In genomic region chr9:62876966-62877616, GRCm38 (mm10) we compare ENCODE assay signal across 17 mouse cellular contexts. TPM values are rescaled to one million over a fixed set of nuclear protein-coding genes. Genes with fewer than 3 reads are reported as not detected.
DNase-seq lines count a peak whose midpoint lies in the region; ATAC-seq lines count a peak whose summit lies in the region.
"Had no signal": no experiment of that assay in that cellular context is flagged by ENCODE, and none has a peak within 500 bp of the region (broad histone marks: within the 10 kb centered on the region; RNA-seq: fewer than 3 reads in every experiment).

No protein-coding gene starts in this region.

- no peaks in the 10 kb centered on the region for H3K9me3 ChIP-seq in liver, embryonic 11.5 days (ENCODE audit: control insufficient read depth, low read length)
- H3K9me3 ChIP-seq: embryonic facial prominence, embryonic 12.5 days; forebrain, embryonic 15.5 days; hindbrain, embryonic 12.5 days had no signal

- H3K27me3 ChIP-seq in liver, embryonic 11.5 days (replicated peaks; ENCODE audit: control insufficient read depth, insufficient read depth, low read length): no peaks in the 10 kb centered on the region
- H3K27me3 ChIP-seq: embryonic facial prominence, embryonic 12.5 days; forebrain, embryonic 15.5 days; hindbrain, embryonic 12.5 days had no signal

- 0 out of 2 replicates have a peak, but pooled peaks have one; percentile 47 for ATAC-seq in liver, embryonic 11.5 days (replicated peaks; ENCODE audit: low FRiP score)
- peak; percentile 93 for ATAC-seq in megakaryocyte progenitor cell, adult 5-6 weeks (replicated peaks; ENCODE audit: poor library complexity)
- ATAC-seq: forebrain, embryonic 15.5 days; hindbrain, embryonic 16.5 days; inflammation-experienced regulatory T-cells, adult 6 months had no signal

- peaks cover 9% of the 10 kb centered on the region; the same call in 1 of the 2 replicates for H3K4me1 ChIP-seq in liver, embryonic 11.5 days (replicated peaks; ENCODE audit: control insufficient read depth, insufficient read depth, low read length)
- H3K4me1 ChIP-seq: embryonic facial prominence, embryonic 12.5 days; forebrain, embryonic 15.5 days; hindbrain, embryonic 12.5 days had no signal

- no peak overlapping the region for H3K9ac ChIP-seq in liver, embryonic 11.5 days (ENCODE audit: low read depth, low read length)
- H3K9ac ChIP-seq: embryonic facial prominence, embryonic 12.5 days; forebrain, embryonic 15.5 days; hindbrain, embryonic 12.5 days had no signal

- no peak overlapping the region for H3K27ac ChIP-seq in liver, embryonic 11.5 days (ENCODE audit: low read depth, low read length)
- H3K27ac ChIP-seq: embryonic facial prominence, embryonic 12.5 days; forebrain, embryonic 15.5 days; hindbrain, embryonic 12.5 days had no signal

- H3K4me3 ChIP-seq in liver, embryonic 11.5 days (ENCODE audit: low read depth, low read length): no peak overlapping the region
- H3K4me3 ChIP-seq: embryonic facial prominence, embryonic 12.5 days; forebrain, embryonic 15.5 days; hindbrain, embryonic 12.5 days had no signal

- WGBS in liver, embryonic 11.5 days: 68% methylated on average over 7 of the region's 7 CpGs

- H3K4me2 ChIP-seq in liver, embryonic 11.5 days: no peak overlapping the region
- H3K4me2 ChIP-seq: embryonic facial prominence, embryonic 12.5 days; forebrain, embryonic 15.5 days; hindbrain, embryonic 12.5 days had no signal

- DNase-seq in liver, embryonic 11.5 days (ENCODE audit: low spot score): no peak
- no peak for DNase-seq in liver
- peak; percentile 15 for DNase-seq in c-Kit-positive CD71-positive TER-119-negative erythroid progenitor cells, embryonic 14.5 days (ENCODE audit: low read depth)
- no peak for DNase-seq in B cell, adult 2 months
- DNase-seq in gastrocnemius, postnatal 10 days: no peak
- DNase-seq: adrenal gland, adult 2 months; adrenal gland, postnatal 25 days; cerebellum, adult 2 months; cerebellum, postnatal 14 days; heart, postnatal 10 days; heart, postnatal 4 days had no signal

- peaks cover 4% of the 10 kb centered on the region; the same call in 1 of the 2 replicates for H3K36me3 ChIP-seq in liver, embryonic 11.5 days (ENCODE audit: control insufficient read depth, insufficient read depth, low read length)

RNA-seq across cellular contexts. Expression of gene Calml4, which starts 19.2 kb away (rescaled TPM):
- 1.8 and 2.6 TPM in 2 replicates for polyA plus RNA-seq in liver, embryonic 11.5 days (2014; fragmentation: Nextera tagmentation; extraction: Ambion mirVana)
- total RNA-seq in megakaryocyte progenitor cell, adult 5-6 weeks (2015): 1.4 and 2.1 TPM in 2 replicates
- total RNA-seq in megakaryocyte progenitor cell, adult 5-6 weeks (2017): 1.6 and 2.8 TPM in 2 replicates
- total RNA-seq in gastrocnemius, postnatal 10 days (2021): 1 to 10 TPM; 7.1 TPM

RNA-seq across cellular contexts. Expression of gene Cln6, which starts 38.5 kb away (rescaled TPM):
- 32.2 and 34.3 TPM in 2 replicates for polyA plus RNA-seq in liver, embryonic 11.5 days (2014; fragmentation: Nextera tagmentation; extraction: Ambion mirVana)
- 53.0 and 53.5 TPM in 2 replicates for total RNA-seq in megakaryocyte progenitor cell, adult 5-6 weeks (2015)
- 22.3 and 25.5 TPM in 2 replicates for total RNA-seq in megakaryocyte progenitor cell, adult 5-6 weeks (2017)
- 10 to 100 TPM; 12.1 to 13.1 TPM for total RNA-seq in gastrocnemius, postnatal 10 days (2021)
